Mouse (Mus musculus) MEL (cell line): ENCODE results near the gene Lrit3. TPM values are rescaled to one million over a fixed set of nuclear protein-coding genes. Genes with fewer than 3 reads are reported as not detected.

Source experiments
- DNase-seq: peaks from one replicate; pipeline ENCODE4 v3.0.0; 2011; ENCODE audit warnings: low read depth, low spot score
- H3K27ac ChIP-seq: 2 replicates; pipeline ENCODE4 v1.5.1; 2012; ENCODE audit warnings: low read depth, mild to moderate bottlenecking, control low read depth, low read length, moderate library complexity; ENCODE audit not compliant: control insufficient read depth
- H3K27me3 ChIP-seq, 2 experiments: fragments of 150-350 bp in 1 of 2; sonication (generic) in 1 of 2; 2 replicates each; pipeline ENCODE4 v1.6.1; 2012; ENCODE audit warnings: low read length in 2 of 2, mild to moderate bottlenecking in 2 of 2, improper control_type of control experiment in 1 of 2, moderate library complexity in 1 of 2; ENCODE audit not compliant: insufficient read depth in 2 of 2, control insufficient read depth in 1 of 2
- H3K36me3 ChIP-seq, 2 experiments: 2 replicates each; pipeline ENCODE4 v1.6.1; 2012 to 2014; ENCODE audit warnings: low read length in 2 of 2, improper control_type of control experiment in 1 of 2, inconsistent platforms in 1 of 2, mild to moderate bottlenecking in 1 of 2; ENCODE audit not compliant: insufficient read depth in 2 of 2, control insufficient read depth in 1 of 2
- H3K4me1 ChIP-seq, 2 experiments: fragments of 150-350 bp in 1 of 2; sonication (generic) in 1 of 2; 2 replicates each; pipeline ENCODE4 v1.6.1; 2012; ENCODE audit warnings: low read length in 2 of 2, improper control_type of control experiment in 1 of 2, mild to moderate bottlenecking in 1 of 2; ENCODE audit not compliant: insufficient read depth in 2 of 2, control insufficient read depth in 1 of 2
- H3K4me3 ChIP-seq, 2 experiments: fragments of 150-350 bp in 1 of 2; sonication (generic) in 1 of 2; 2 replicates each; pipeline ENCODE4 v1.5.1; 2012; ENCODE audit warnings: low read depth in 2 of 2, low read length in 2 of 2, mild to moderate bottlenecking in 2 of 2, moderate library complexity in 2 of 2, control low read depth in 1 of 2, improper control_type of control experiment in 1 of 2; ENCODE audit not compliant: control insufficient read depth in 1 of 2, insufficient read depth in 1 of 2
- H3K79me2 ChIP-seq: 2 replicates; pipeline ENCODE4 v1.6.1; 2012; ENCODE audit warnings: mild to moderate bottlenecking, low read length, moderate library complexity; ENCODE audit not compliant: control insufficient read depth, poor library complexity, insufficient read depth
- H3K9ac ChIP-seq: 2 replicates; pipeline ENCODE4 v1.6.1; 2012; ENCODE audit warnings: low read depth, mild to moderate bottlenecking, control low read depth, low read length, moderate library complexity; ENCODE audit not compliant: control insufficient read depth, poor library complexity, severe bottlenecking
- H3K9me3 ChIP-seq: fragments of 150-350 bp; sonication (generic); replicated peaks from 2 replicates; pipeline ENCODE4 v1.6.1; 2012; ENCODE audit warnings: mild to moderate bottlenecking, low read length, improper control_type of control experiment, moderate library complexity; ENCODE audit not compliant: insufficient read depth
- BHLHE40 ChIP-seq: IDR thresholded peaks from 2 replicates; pipeline ENCODE4 v1.6.1; 2012; ENCODE audit warnings: low read depth, mild to moderate bottlenecking, inconsistent platforms, low read length, improper control_type of control experiment, borderline replicate concordance
- CHD2 ChIP-seq: IDR thresholded peaks from 2 replicates; pipeline ENCODE4 v1.6.1; 2011; ENCODE audit warnings: low read length, improper control_type of control experiment
- CTCF ChIP-seq, 3 experiments: IDR thresholded peaks in 2 of 3; conservative IDR thresholded peaks in 1 of 3; 2 replicates each; pipeline ENCODE4 v1.5.1; 2011 to 2012; ENCODE audit warnings: low read length in 3 of 3, low read depth in 2 of 3, mild to moderate bottlenecking in 2 of 3, improper control_type of control experiment in 1 of 3, inconsistent platforms in 1 of 3, mixed read lengths in 1 of 3, moderate library complexity in 1 of 3; ENCODE audit not compliant: control insufficient read depth in 1 of 3, insufficient read depth in 1 of 3, poor library complexity in 1 of 3, severe bottlenecking in 1 of 3
- E2F4 ChIP-seq: IDR thresholded peaks from 2 replicates; pipeline ENCODE4 v1.6.1; 2011; ENCODE audit warnings: low read depth, low read length, improper control_type of control experiment, borderline replicate concordance
- EP300 ChIP-seq, 2 experiments: IDR thresholded peaks; 2 replicates each; pipeline ENCODE4 v1.6.1; 2011; ENCODE audit warnings: improper control_type of control experiment in 2 of 2, low read length in 2 of 2, low read depth in 1 of 2, mild to moderate bottlenecking in 1 of 2
- ETS1 ChIP-seq: IDR thresholded peaks from 2 replicates; pipeline ENCODE4 v1.6.1; 2012; ENCODE audit warnings: low read depth, mild to moderate bottlenecking, inconsistent platforms, low read length, improper control_type of control experiment, moderate library complexity
- GATA1 ChIP-seq: IDR thresholded peaks from 2 replicates; pipeline ENCODE4 v1.6.1; 2011; ENCODE audit warnings: low read depth, low read length, improper control_type of control experiment
- MXI1 ChIP-seq: IDR thresholded peaks from 2 replicates; pipeline ENCODE4 v1.6.1; 2011; ENCODE audit warnings: mild to moderate bottlenecking, low read depth, low read length, improper control_type of control experiment
- POLR2AphosphoS2 ChIP-seq: IDR thresholded peaks from 2 replicates; pipeline ENCODE4 v1.6.1; 2011; ENCODE audit warnings: low read length, improper control_type of control experiment
- UBTF ChIP-seq: IDR thresholded peaks from 2 replicates; pipeline ENCODE4 v1.6.1; 2012; ENCODE audit warnings: low read depth, mild to moderate bottlenecking, inconsistent platforms, low read length, improper control_type of control experiment, moderate library complexity, borderline replicate concordance; ENCODE audit not compliant: insufficient read depth
- USF1 ChIP-seq: IDR thresholded peaks from 2 replicates; pipeline ENCODE4 v1.6.1; 2014; ENCODE audit warnings: low read depth, mild to moderate bottlenecking, inconsistent platforms, low read length, improper control_type of control experiment, moderate library complexity
- USF2 ChIP-seq, 2 experiments: IDR thresholded peaks; 2 replicates each; pipeline ENCODE4 v1.6.1; 2011 to 2012; ENCODE audit warnings: improper control_type of control experiment in 2 of 2, low read length in 2 of 2, borderline replicate concordance in 1 of 2, inconsistent platforms in 1 of 2, low read depth in 1 of 2, mild to moderate bottlenecking in 1 of 2; ENCODE audit not compliant: insufficient read depth in 1 of 2
- ZNF384 ChIP-seq: IDR thresholded peaks from 2 replicates; pipeline ENCODE4 v1.6.1; 2012; ENCODE audit warnings: low read depth, mild to moderate bottlenecking, inconsistent platforms, low read length, improper control_type of control experiment
- polyA plus RNA-seq, 2 experiments: library from polyadenylated mRNA; stranded (reverse) in 1 of 2; unstranded in 1 of 2; fragments of >175 nt in 1 of 2; fragments of >200 nt in 1 of 2; gene quantifications; 2 replicates each; pipeline versions ENCODE4 v1.2.1 to v1.2.4; 2012; ENCODE audit warnings: low replicate concordance in 2 of 2, low read depth in 1 of 2; ENCODE audit not compliant: insufficient read length in 2 of 2, insufficient read depth in 1 of 2, missing spikeins in 1 of 2
- total RNA-seq: library from RNA; depleted of rRNA; stranded (reverse); fragments of 300-350 nt; gene quantifications from 2 replicates; pipeline ENCODE4 v1.2.3, GENCODE M21; 2012

Lrit3 gene
- total and polyA plus RNA-seq, 3 experiments = not detected

DNA sequence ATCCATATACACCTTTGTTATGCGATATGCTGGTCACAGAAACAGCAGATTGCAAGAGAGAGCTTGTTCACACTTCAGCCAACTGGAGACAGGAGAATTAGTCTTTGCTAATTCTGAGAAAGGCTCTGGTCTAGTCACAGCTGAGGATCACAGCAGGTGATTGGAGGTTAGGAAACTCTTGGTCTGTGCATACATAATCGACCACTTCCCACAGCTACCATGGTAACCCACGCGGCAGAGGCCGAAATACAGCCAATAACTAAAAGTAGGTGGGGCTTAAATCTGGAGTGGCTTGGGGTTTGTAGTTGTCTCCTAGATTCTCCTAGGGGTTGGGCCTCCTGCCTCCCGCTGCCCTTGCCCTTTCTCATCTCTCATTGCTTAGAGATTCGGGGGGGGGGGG is 34.2 kb upstream of the Lrit3 start:
- no peak overlapping the region for H3K9ac ChIP-seq
- TF ChIP-seq ETS1 (no peak), MXI1 (no peak), ZNF384 (no peak), UBTF (no peak), CTCF (IDR thresholded peaks at IDR 0.05 in 2 of 3, conservative IDR thresholded peaks at IDR 0.05 in 1 of 3; ENCODE audit: control insufficient read depth in 1 of 3, insufficient read depth in 1 of 3, low read depth in 2 of 3, low read length in 3 of 3, poor library complexity in 1 of 3, severe bottlenecking in 1 of 3) (no peak), POLR2AphosphoS2 (no peak)
- TF ChIP-seq, all 39 proteins: peak for 0
- peaks cover 0 to 2% of the 10 kb centered on the region in 2 experiments; a peak in 3 of 4 replicates for H3K27me3 ChIP-seq
- peaks cover 0 to 6% of the 10 kb centered on the region in 2 experiments; a peak in 2 of 4 replicates for H3K36me3 ChIP-seq
- no peak for DNase-seq
- no peaks in the 10 kb centered on the region for H3K9me3 ChIP-seq
- no peak overlapping the region for H3K4me3 ChIP-seq
- no peaks in the 10 kb centered on the region for H3K79me2 ChIP-seq
- H3K4me1 ChIP-seq = peaks cover 0 to 13% of the 10 kb centered on the region in 2 experiments; a peak in 3 of 4 replicates
- H3K27ac ChIP-seq = no peak overlapping the region

DNA sequence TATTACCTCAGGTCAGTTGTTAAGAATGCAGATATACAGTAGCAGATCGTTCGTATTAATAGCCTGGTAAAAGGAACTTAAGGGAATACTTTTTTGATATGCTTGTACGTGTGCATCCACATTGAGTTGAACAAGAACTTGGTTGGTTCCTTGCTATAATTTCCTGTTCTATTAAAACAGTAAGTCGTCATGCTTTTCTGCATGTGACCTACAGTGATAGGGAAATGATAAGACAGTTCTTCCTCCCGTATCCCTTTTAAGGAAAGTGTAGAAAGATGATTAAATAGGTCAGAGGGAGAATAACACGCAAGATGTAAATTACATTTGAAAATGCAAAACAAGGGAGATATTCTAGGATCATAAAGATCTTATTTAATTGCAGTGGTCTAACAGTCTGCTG is 33.1 kb upstream of the Lrit3 start:
- Histone ChIP-seq H3K4me3 (no peak overlapping the region), H3K36me3 (peaks cover 0 to 6% of the 10 kb centered on the region in 2 experiments; a peak in 2 of 4 replicates), H3K9me3 (no peaks in the 10 kb centered on the region), H3K27me3 (no peaks in the 10 kb centered on the region; a peak in 2 of 4 replicates), H3K4me1 (peaks cover 0 to 13% of the 10 kb centered on the region in 2 experiments; a peak in 3 of 4 replicates), H3K79me2 (no peaks in the 10 kb centered on the region), H3K27ac (no peak overlapping the region), H3K9ac (no peak overlapping the region)
- DNase-seq = peak; percentile 20
- TF ChIP-seq MXI1 = no peak
- TF ChIP-seq CHD2 = no peak
- TF ChIP-seq GATA1 = peak; percentile 56; the same call in 1 of the 2 replicates
- peak; percentile 92 for TF ChIP-seq BHLHE40
- peak; percentile 76 for TF ChIP-seq USF1
- no peak for TF ChIP-seq E2F4
- peak; percentile 42 to 57; a peak in 1 of 4 replicates for TF ChIP-seq EP300 (IDR thresholded peaks at IDR 0.05; ENCODE audit: low read depth in 1 of 2, low read length in 2 of 2)
- 0 out of 4 replicates have a peak, but pooled peaks of 1 of the 2 experiments have one; percentile 6 for TF ChIP-seq USF2 (IDR thresholded peaks at IDR 0.05; ENCODE audit: borderline replicate concordance in 1 of 2, insufficient read depth in 1 of 2, low read depth in 1 of 2, low read length in 2 of 2)
- peak; percentile 62 for TF ChIP-seq ETS1
